Mouse (Mus musculus) cortical plate, adult 2 months (tissue): Measurements from ENCODE around the gene Dync2h1. TPM values are rescaled to one million over a fixed set of nuclear protein-coding genes. Genes with fewer than 3 reads are reported as not detected.

Experiments
- H3K27ac ChIP-seq: fragments of 200-500 bp; 2 replicates; pipeline ENCODE4 v1.5.1; 2012; ENCODE audit warnings: low read length, control low read depth, inconsistent platforms; ENCODE audit not compliant: insufficient read depth
- H3K4me1 ChIP-seq: fragments of 200-500 bp; 2 replicates; pipeline ENCODE4 v1.6.1; 2011; ENCODE audit warnings: low read length; ENCODE audit not compliant: control insufficient read depth, insufficient read depth
- H3K4me3 ChIP-seq: fragments of 200-500 bp; 2 replicates; pipeline ENCODE4 v1.5.1; 2011; ENCODE audit warnings: mild to moderate bottlenecking, low read length, control low read depth; ENCODE audit not compliant: insufficient read depth
- CTCF ChIP-seq: fragments of 200-500 bp; IDR thresholded peaks from 2 replicates; pipeline ENCODE4 v1.5.1; 2011; ENCODE audit warnings: mild to moderate bottlenecking, control low read depth, low read length; ENCODE audit not compliant: insufficient read depth; ENCODE audit errors: extremely low read depth
- POLR2A ChIP-seq: fragments of 200-500 bp; IDR thresholded peaks from 2 replicates; pipeline ENCODE4 v1.6.1; 2011; ENCODE audit warnings: mild to moderate bottlenecking, low read length, control low read depth; ENCODE audit not compliant: insufficient read depth; ENCODE audit errors: extremely low read depth
- polyA plus RNA-seq: library from polyadenylated mRNA; depleted of rRNA; stranded (reverse); fragments of >200 nt; gene quantifications from 2 replicates; pipeline ENCODE4 v1.2.3, GENCODE M21; 2012

The Dync2h1 gene
- polyA plus RNA-seq, 1 experiment = 7.4 TPM

DNA sequence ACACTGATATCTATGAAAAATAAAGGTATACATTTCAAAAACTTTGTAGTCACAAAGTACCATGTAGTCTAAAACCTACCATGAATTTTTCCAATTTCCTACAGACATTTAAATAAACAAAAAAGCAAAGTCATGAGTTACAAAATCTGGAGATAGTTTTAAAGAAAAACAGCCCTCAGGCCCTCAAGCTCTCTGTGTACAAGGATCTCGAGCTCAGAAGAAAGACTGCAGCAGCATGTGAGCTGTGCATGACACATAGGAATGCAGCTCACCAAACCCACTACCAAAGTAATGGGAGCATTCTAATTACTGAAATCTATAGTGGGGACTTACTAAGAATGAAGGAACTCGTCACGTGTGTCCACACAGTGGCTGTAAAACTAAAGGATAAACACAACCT, 24.5 kb downstream of the Dync2h1 start:
- no peak overlapping the region for H3K27ac ChIP-seq
- TF ChIP-seq CTCF (no peak), POLR2A (no peak)
- no peak overlapping the region for H3K4me3 ChIP-seq
- no peaks in the 10 kb centered on the region for H3K4me1 ChIP-seq

GRCm38 (mm10) chr9:7158605-7159004, 25.6 kb downstream of the Dync2h1 start:
- Histone ChIP-seq H3K4me1 (no peaks in the 10 kb centered on the region), H3K4me3 (no peak overlapping the region), H3K27ac (no peak overlapping the region)
- TF ChIP-seq CTCF (no peak), POLR2A (no peak)

DNA sequence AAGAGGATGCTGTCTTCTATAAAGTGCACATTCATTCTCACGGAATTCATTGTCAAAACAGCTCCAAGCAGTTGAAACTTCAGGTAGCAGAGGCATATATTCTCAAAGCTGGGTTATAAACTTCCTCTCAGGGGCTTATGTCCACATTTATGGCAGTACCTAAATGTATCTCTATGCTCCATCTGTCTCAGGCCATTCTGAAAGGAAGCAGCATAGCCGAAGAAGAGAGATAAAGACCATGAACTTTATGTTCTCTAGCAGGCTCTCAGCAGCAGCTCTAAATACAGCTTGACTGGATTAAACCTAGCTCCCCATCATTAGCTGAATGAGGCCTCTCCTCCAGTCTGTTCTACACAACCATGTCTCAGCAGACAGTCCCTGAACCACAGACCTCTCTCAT, 29.9 kb downstream of the Dync2h1 start:
- H3K4me3 ChIP-seq = no peak overlapping the region
- no peak for TF ChIP-seq POLR2A
- TF ChIP-seq CTCF = no peak
- no peak overlapping the region for H3K27ac ChIP-seq
- H3K4me1 ChIP-seq = no peaks in the 10 kb centered on the region

GRCm38 (mm10) chr9:7122863-7123262, 61.4 kb downstream of the Dync2h1 start:
- TF ChIP-seq POLR2A (no peak), CTCF (no peak)
- no peak overlapping the region for H3K4me3 ChIP-seq
- H3K27ac ChIP-seq = no peak overlapping the region
- H3K4me1 ChIP-seq = no peaks in the 10 kb centered on the region

GRCm38 (mm10) chr9:7110166-7110565, 74.1 kb downstream of the Dync2h1 start:
- Histone ChIP-seq H3K4me3 (no peak overlapping the region), H3K4me1 (no peaks in the 10 kb centered on the region), H3K27ac (no peak overlapping the region)
- TF ChIP-seq CTCF = no peak
- TF ChIP-seq POLR2A = no peak

DNA sequence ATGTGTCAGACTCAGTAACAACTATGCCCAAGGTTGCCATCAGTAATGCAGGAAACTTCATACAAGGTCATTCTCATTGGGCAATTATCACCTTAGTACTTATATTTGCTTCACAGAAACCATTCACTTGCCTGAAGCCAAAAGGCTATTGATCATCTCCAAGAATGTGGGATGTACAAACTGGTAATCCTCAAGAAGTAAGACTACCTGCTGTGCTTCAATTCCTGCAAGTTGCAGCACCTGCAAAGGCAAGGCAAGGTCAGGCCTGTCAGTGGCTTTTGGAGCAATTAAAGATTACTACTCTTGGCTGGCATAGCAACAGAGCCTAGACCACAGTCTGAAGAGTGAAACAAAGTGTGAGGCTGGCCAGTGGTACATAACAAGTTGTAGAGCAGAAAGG, 82.9 kb downstream of the Dync2h1 start:
- Histone ChIP-seq H3K27ac (no peak overlapping the region), H3K4me1 (no peaks in the 10 kb centered on the region), H3K4me3 (no peak overlapping the region)
- TF ChIP-seq POLR2A (no peak), CTCF (no peak)

DNA sequence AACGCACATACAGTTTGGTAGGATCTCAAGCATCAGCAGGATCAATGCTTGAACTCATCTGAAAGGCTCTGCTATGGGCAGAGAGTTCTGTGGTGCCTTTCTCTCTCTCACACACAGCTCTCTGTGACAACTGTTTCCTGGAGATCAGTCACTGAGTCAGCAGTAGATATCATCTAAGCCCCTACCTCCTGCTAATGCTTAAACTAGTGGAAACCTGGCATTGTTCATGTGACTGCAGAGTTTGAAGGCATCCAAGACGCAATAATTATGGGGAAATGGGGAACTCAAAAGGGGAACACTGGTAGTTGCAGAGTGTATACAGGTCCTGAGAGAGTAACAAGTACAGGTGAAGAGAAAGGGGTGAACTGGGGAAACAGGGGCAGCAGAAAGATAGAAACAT, 109.6 kb downstream of the Dync2h1 start:
- H3K27ac ChIP-seq = no peak overlapping the region
- H3K4me1 ChIP-seq = no peaks in the 10 kb centered on the region
- H3K4me3 ChIP-seq = no peak overlapping the region
- TF ChIP-seq POLR2A = no peak
- TF ChIP-seq CTCF = no peak

- TF ChIP-seq POLR2A = no peak
- no peak for TF ChIP-seq CTCF
- Histone ChIP-seq H3K27ac (no peak overlapping the region), H3K4me3 (no peak overlapping the region), H3K4me1 (no peaks in the 10 kb centered on the region)
Measured at GRCm38 (mm10) chr9:7070846-7071245, 113.4 kb downstream of the Dync2h1 start.

DNA sequence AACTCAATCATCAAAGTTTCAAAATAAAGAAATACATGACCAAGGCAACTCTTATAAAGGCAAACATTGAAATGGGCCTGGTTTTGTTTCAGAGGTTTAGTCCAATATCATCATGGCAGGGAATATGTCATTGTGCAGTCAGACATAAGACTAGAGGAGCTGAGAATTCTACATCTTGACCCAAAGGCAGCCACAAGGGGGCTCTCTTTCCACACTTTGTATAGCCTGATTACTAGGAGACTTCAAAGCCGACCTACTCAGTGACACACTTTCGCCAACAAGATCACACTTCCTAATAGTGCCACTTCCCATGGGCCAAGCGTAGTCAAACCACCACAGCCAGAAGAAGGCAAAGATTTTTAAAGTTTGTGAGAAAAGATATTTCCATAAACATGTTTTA, 133.7 kb downstream of the Dync2h1 start:
- no peak overlapping the region for H3K4me3 ChIP-seq
- no peak for TF ChIP-seq POLR2A
- H3K27ac ChIP-seq = no peak overlapping the region
- no peaks in the 10 kb centered on the region for H3K4me1 ChIP-seq

DNA sequence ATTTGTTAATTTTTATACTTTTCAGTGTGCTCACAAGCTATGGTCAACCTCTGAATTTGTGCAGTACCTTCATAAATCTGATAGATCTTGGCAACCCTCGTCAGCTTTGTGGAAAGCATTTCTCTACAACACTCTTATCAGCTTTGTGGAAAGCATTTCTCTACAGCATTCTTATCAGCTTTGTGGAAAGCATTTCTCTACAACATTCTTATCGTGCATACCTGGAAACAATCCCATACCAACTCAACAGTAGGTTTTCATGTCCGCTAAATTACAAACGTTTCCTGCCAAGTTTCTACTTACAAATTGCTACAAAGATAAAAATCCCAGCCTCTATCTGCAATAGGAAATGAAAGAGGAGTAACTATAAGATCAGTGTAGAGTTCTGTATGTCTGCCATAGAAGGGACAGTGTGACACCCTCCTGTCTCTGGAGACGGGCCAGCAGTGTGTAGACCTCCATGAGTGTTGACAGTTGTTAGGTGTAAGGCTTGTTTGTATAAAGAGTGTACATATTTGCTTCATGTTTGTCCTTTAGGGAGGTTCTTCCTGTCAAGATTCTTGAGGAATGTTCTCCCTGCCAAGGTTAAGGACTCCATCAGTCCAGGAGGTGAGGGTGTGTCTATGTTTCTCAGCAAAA, 141.5 kb downstream of the Dync2h1 start:
- no peak for TF ChIP-seq POLR2A
- no peak for TF ChIP-seq CTCF
- Histone ChIP-seq H3K4me3 (no peak overlapping the region), H3K27ac (no peak overlapping the region), H3K4me1 (no peaks in the 10 kb centered on the region)
